Comparison of ENCODE assay signal across 30 mouse cellular contexts in the genomic region with DNA sequence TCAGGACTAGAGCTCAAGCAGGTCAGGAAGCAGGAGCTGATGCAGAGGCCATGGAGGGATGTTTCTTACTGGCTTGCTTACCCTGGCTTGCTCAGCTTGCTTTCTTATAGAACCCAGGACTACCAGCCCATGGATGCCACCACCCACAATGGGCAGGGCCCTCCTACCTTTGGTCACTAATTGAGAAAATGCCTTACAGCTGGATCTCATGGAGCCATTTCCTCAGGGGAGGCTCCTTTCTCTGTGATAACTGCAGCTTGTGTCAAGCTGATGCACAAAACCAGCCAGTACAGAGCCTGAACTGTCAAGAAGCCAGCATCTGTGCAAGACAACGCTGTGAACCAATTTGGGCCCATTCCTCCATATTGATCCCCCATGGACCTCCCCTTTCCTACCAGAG. TPM values are rescaled to one million over a fixed set of nuclear protein-coding genes. Genes with fewer than 3 reads are reported as not detected.
"Had no signal": no experiment of that assay in that cellular context is flagged by ENCODE, and none has a peak within 500 bp of the region (broad histone marks: within the 10 kb centered on the region; RNA-seq: fewer than 3 reads in every experiment).

No protein-coding gene starts in this region.

RNA-seq across cellular contexts. Expression of a gene that starts 11.2 kb away (rescaled TPM):
- polyA plus RNA-seq: limb, embryonic 10.5 days; limb, embryonic 11.5 days; limb, embryonic 12.5 days; limb, embryonic 13.5 days; limb, embryonic 15.5 days; liver, adult 2 months; liver, embryonic 11.5 days; liver, postnatal 0 days; lung, adult 2 months; lung, embryonic 14.5 days; lung, embryonic 15.5 days; lung, embryonic 16.5 days; lung, postnatal 0 days; macrophage; midbrain, embryonic 10.5 days; midbrain, embryonic 11.5 days; midbrain, embryonic 12.5 days; midbrain, embryonic 13.5 days; midbrain, embryonic 14.5 days; midbrain, embryonic 15.5 days; midbrain, embryonic 16.5 days; midbrain, postnatal 0 days; neural tube, embryonic 11.5 days; neural tube, embryonic 12.5 days had no signal

RNA-seq across cellular contexts. Expression of a gene that starts 26.2 kb away (rescaled TPM):
- polyA plus RNA-seq: limb, embryonic 10.5 days; limb, embryonic 11.5 days; limb, embryonic 12.5 days; lung, adult 2 months; lung, embryonic 16.5 days; macrophage; midbrain, embryonic 10.5 days; midbrain, embryonic 11.5 days; midbrain, embryonic 12.5 days; midbrain, embryonic 13.5 days; midbrain, embryonic 14.5 days; midbrain, embryonic 15.5 days; midbrain, embryonic 16.5 days; midbrain, postnatal 0 days; neural tube, embryonic 11.5 days; neural tube, embryonic 12.5 days had no signal

RNA-seq across cellular contexts. Expression of a gene that starts 38.7 kb away (rescaled TPM):
- polyA plus RNA-seq: limb, embryonic 10.5 days; limb, embryonic 12.5 days; limb, embryonic 13.5 days; limb, embryonic 15.5 days; liver, adult 2 months; liver, embryonic 16.5 days; liver, postnatal 0 days; lung, adult 2 months; lung, embryonic 14.5 days; lung, embryonic 15.5 days; lung, embryonic 16.5 days; lung, postnatal 0 days; macrophage; midbrain, embryonic 11.5 days; midbrain, embryonic 12.5 days; midbrain, embryonic 13.5 days; midbrain, embryonic 14.5 days; midbrain, embryonic 15.5 days; midbrain, embryonic 16.5 days; midbrain, postnatal 0 days; myocyte; neural tube, embryonic 11.5 days; neural tube, embryonic 12.5 days had no signal

RNA-seq across cellular contexts. Expression of a gene that starts 43.9 kb away (rescaled TPM):
- polyA plus RNA-seq: limb, embryonic 10.5 days; limb, embryonic 11.5 days; limb, embryonic 12.5 days; limb, embryonic 13.5 days; limb, embryonic 14.5 days; liver, embryonic 11.5 days; lung, embryonic 14.5 days; lung, embryonic 15.5 days; macrophage; midbrain, embryonic 10.5 days; midbrain, embryonic 11.5 days; midbrain, embryonic 12.5 days; midbrain, embryonic 13.5 days; midbrain, embryonic 14.5 days; midbrain, embryonic 15.5 days; midbrain, embryonic 16.5 days; midbrain, postnatal 0 days; myocyte; neural tube, embryonic 11.5 days; neural tube, embryonic 12.5 days had no signal

RNA-seq across cellular contexts. Expression of a gene that starts 52.8 kb away (rescaled TPM):
- polyA plus RNA-seq: limb, embryonic 11.5 days; liver, adult 2 months; liver, embryonic 11.5 days; liver, embryonic 12.5 days; liver, embryonic 13.5 days; liver, embryonic 14.5 days; liver, embryonic 16.5 days; liver, postnatal 0 days; lung, embryonic 14.5 days; lung, embryonic 15.5 days; lung, embryonic 16.5 days; lung, postnatal 0 days; macrophage; midbrain, embryonic 11.5 days; neural tube, embryonic 11.5 days had no signal
